Mouse (Mus musculus): ENCODE measurements around the gene Fto.

DNA sequence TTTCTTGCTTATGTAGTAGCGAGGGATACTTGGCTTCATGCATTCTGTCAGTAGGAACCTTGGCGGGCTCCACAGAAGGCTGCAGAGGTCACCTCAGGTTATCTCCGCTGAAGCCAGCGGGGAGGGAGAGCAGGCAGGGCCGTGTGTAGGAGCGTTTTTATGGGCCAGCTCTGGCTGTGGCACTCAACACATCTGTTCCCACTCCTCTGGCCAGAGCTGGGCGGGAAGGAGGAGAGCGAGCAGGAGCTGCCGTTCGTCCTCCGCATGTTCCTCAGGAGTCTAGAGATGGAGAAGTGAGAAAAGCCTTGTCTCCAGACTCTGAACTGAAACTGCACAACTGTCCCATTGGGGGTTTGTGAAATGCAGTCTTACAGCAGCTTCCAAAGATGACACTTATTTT, 63.5 kb downstream of the Fto start:
- TF ChIP-seq CTCF (conservative IDR thresholded peaks at IDR 0.05; ENCODE audit: low read length) (no peak), NANOG (IDR thresholded peaks at IDR 0.05; ENCODE audit: borderline replicate concordance, low read length) (no peak)
